Mouse (Mus musculus) spleen, adult 2 months (tissue): ENCODE results near the gene Cd247.

Experiments
- CTCF ChIP-seq: fragments of 200-500 bp; IDR thresholded peaks from 2 replicates; pipeline ENCODE4 v1.5.1; 2011; ENCODE audit warnings: mild to moderate bottlenecking, inconsistent platforms; ENCODE audit not compliant: insufficient read depth, insufficient read length, insufficient replicate concordance; ENCODE audit errors: extremely low read depth
- POLR2A ChIP-seq: fragments of 200-500 bp; IDR thresholded peaks from 2 replicates; pipeline ENCODE4 v1.6.1; 2011; ENCODE audit warnings: low read depth, low read length, inconsistent platforms

DNA sequence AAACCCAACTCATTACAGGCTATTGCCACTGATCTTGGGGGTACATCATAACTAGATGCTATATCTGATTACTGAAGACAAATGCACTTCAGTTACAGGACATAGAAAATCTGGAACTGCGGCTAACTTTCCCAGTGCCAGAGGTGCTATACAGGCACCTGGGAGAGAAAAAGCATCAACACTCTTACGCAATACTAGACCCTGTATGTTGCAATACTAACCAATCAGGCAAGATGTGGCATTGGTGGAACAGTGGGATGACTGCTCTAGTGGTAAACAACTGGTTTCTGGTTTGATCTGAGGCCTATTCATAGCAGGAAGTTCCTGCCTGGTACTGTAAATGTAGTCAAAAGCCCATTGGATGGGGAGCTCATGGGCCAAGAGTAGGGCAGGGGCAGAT lies 90.3 kb downstream of the Cd247 start:
- TF ChIP-seq CTCF: no peak
- TF ChIP-seq POLR2A: no peak
